Mouse (Mus musculus) limb, embryonic 10.5 days (tissue): ENCODE data around the gene Akr7a5. TPM values are rescaled to one million over a fixed set of nuclear protein-coding genes. Genes with fewer than 3 reads are reported as not detected.
A peak's percentile ranks its signal among the peaks of the same experiment; 100 is the strongest.

ENCODE experiments used
- DNase-seq: peaks from one replicate; pipeline ENCODE4 v3.0.0-alpha.2; 2017; ENCODE audit warnings: low spot score
- H3K27ac ChIP-seq: fragments of 300-500 bp; sonication (generic); 2 replicates; pipeline ENCODE4 v1.5.1; 2016; ENCODE audit warnings: mild to moderate bottlenecking
- H3K27me3 ChIP-seq: fragments of 300-500 bp; sonication (generic); 2 replicates; pipeline ENCODE4 v1.6.1; 2016; ENCODE audit warnings: low read depth, mild to moderate bottlenecking; ENCODE audit not compliant: poor library complexity, severe bottlenecking
- H3K36me3 ChIP-seq: fragments of 300-500 bp; sonication (generic); 2 replicates; pipeline ENCODE4 v1.6.1; 2016; ENCODE audit warnings: mild to moderate bottlenecking, moderate library complexity
- H3K4me1 ChIP-seq: fragments of 300-500 bp; sonication (generic); 2 replicates; pipeline ENCODE4 v1.6.1; 2016
- H3K4me3 ChIP-seq: fragments of 300-500 bp; sonication (generic); 2 replicates; pipeline ENCODE4 v1.5.1; 2016; ENCODE audit warnings: mild to moderate bottlenecking, moderate library complexity
- H3K9me3 ChIP-seq: fragments of 300-500 bp; sonication (generic); replicated peaks from 2 replicates; pipeline ENCODE4 v1.6.1; 2016; ENCODE audit warnings: mild to moderate bottlenecking
- WGBS: fragments of 180-500 bp; shearing (Covaris S2); methylation state at CpG from one replicate; pipeline ENCODE4 v1.1.7; 2016; 5-methylcytosine and 5-hydroxymethylcytosine counted together
- polyA plus RNA-seq: library from polyadenylated mRNA; unstranded; fragments of >200 nt; fragmentation: Nextera tagmentation; extraction: Ambion mirVana; gene quantifications from 2 replicates; pipeline ENCODE4 v1.2.1, GENCODE M21; 2016

Akr7a5 gene
- polyA plus RNA-seq, 1 experiment from 2014 or later: 133 TPM

DNA sequence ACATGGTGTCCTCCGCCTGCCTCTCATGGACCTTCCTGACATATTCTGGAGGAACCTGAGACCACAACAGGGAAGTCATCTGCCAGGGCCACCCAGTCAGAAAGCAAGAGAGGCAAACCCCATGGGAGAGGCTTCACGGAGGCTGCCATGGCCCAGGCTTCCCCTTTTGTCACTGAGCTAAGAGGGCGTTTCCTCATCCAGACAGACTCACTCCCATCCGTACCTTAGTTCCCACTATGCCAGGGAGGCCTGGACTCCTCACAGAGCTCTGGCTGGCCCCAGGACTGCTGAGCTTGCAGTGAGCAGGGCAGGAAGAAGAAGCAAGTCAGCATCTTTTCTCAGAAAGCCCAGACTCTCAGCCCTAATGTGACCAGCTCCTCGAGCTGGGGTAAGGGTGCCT, 2.6 kb upstream of the Akr7a5 start:
- 84% methylated on average over 5 of the region's 5 CpGs for WGBS
- peaks cover 19% of the 10 kb centered on the region for H3K27me3 ChIP-seq
- DNase-seq: no peak

DNA sequence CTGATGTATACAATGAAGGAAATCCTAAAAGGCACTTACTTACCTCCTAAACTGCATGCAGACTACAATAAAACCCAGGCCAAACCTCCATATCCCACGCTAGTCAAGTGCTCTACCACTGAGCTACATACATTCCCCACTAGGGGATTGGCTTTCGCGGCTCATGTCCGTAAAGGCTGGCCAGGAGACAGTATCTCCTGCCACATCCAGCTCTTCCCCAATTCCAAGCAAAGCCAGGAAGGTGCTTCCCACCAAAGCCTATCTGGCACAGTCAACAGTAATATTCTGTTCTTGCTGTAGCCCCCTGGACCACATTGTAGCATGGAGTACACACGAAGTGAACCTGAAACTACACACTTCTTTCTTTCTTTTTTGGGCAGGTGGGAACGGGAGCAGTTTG, 893 bp upstream of the Akr7a5 start:
- peaks cover 28% of the 10 kb centered on the region for H3K36me3 ChIP-seq
- H3K4me3 ChIP-seq: peak overlapping the region; percentile 96
- peaks cover 19% of the 10 kb centered on the region for H3K27me3 ChIP-seq
- peaks cover 39% of the 10 kb centered on the region for H3K4me1 ChIP-seq
- no peaks in the 10 kb centered on the region for H3K9me3 ChIP-seq
- DNase-seq: no peak
- H3K27ac ChIP-seq: peak overlapping the region; percentile 95; the same call in 1 of the 2 replicates
- 21% methylated on average over 6 of the region's 6 CpGs for WGBS

More for the DNA sequence above, 2.6 kb upstream of the Akr7a5 start:
- H3K4me3 ChIP-seq: no peak overlapping the region
- H3K9me3 ChIP-seq: no peaks in the 10 kb centered on the region
- peaks cover 41% of the 10 kb centered on the region for H3K4me1 ChIP-seq
- no peak overlapping the region for H3K27ac ChIP-seq
- peaks cover 24% of the 10 kb centered on the region for H3K36me3 ChIP-seq

DNA sequence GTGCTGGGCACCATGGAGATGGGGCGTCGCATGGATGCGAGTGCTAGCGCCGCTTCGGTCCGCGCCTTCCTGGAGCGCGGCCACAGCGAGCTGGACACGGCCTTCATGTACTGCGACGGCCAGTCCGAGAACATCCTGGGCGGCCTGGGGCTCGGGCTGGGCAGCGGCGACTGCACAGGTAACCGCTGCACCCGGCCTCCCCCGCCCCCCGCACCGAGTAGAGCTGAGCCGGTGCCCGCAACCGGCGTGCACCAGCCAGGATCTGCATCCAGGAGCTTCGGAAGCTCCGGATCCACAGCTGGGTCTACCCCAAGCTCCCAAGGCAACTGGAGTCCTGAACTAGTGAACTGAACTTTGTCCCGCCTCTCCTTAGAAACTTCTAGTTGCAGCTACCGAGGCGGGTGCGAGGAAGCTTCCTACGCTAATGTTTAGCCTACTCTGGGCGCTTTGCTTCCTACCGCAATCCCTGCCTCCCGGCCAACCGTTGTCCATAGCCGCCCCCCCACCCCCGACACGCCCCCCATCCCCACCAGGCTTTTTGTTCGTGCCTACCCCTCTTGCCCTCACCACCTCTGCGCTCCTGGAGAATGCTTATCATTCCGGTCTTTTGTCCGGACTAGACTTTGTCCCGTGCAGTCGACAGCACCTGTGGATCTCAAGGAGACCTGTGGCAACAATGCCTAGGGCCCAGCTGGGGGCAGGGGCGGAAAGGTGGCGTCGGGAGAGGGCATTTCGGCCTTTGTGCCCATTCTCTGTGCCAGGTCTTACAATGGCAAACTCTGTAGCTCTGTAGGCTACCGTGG, 556 bp downstream of the Akr7a5 start:
- Histone ChIP-seq H3K27ac (peak overlapping the region; percentile 95), H3K27me3 (peaks cover 19% of the 10 kb centered on the region), H3K36me3 (peaks cover 30% of the 10 kb centered on the region), H3K9me3 (no peaks in the 10 kb centered on the region), H3K4me1 (peaks cover 33% of the 10 kb centered on the region), H3K4me3 (peak overlapping the region; percentile 96)
- WGBS: under 1% methylated on average over 53 of the region's 53 CpGs
- no peak for DNase-seq

DNA sequence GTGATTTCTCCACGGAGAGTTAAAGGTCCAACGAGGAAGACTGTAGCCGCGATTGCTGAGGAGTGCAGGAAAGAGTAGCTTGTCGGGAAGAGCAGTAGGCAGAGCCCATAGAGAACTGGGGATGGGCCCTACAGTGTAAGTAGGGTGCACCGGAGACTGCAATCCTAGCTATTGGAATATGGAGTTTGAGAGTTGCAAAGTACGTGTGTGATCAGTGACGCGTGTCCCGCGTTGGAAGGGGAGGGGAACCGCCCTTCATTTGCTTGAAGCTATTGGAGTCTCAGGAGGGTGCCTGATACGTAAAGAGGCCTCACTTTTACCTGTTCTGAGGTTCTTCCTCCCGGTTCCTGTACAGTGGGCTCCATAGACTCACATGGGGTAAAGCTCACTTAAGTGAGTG, 1.2 kb downstream of the Akr7a5 start:
- no peak for DNase-seq
- Histone ChIP-seq H3K36me3 (peaks cover 29% of the 10 kb centered on the region), H3K27ac (peak overlapping the region; percentile 95), H3K9me3 (no peaks in the 10 kb centered on the region), H3K27me3 (peaks cover 19% of the 10 kb centered on the region), H3K4me3 (peak overlapping the region; percentile 96), H3K4me1 (peaks cover 31% of the 10 kb centered on the region)
- WGBS: 30% methylated on average over 14 of the region's 14 CpGs

DNA sequence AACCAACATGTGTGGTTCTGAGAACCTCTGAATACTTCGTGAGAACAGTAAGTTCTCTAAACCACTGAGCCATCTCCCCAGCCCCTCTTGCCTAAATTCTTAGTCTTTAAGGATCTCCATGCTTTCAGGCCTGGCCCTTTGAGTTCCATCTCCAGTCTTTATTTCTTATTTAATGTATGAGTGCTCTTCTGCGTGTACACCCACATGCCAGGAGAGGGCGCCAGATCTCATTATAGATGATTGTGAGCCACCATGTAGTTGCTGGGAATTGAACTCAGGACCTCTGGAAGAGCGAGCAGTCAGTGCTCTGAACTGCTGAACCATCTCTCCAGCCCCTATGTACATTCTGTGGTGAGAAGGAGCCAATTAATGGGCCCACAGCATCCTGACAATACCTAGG, 2.1 kb downstream of the Akr7a5 start:
- no peak overlapping the region for H3K27ac ChIP-seq
- H3K9me3 ChIP-seq: no peaks in the 10 kb centered on the region
- H3K27me3 ChIP-seq: peaks cover 19% of the 10 kb centered on the region
- peaks cover 38% of the 10 kb centered on the region for H3K36me3 ChIP-seq
- no peak for DNase-seq
- WGBS: 60% methylated on average over 4 of the region's 4 CpGs
- H3K4me1 ChIP-seq: peaks cover 31% of the 10 kb centered on the region
- H3K4me3 ChIP-seq: no peak overlapping the region

DNA sequence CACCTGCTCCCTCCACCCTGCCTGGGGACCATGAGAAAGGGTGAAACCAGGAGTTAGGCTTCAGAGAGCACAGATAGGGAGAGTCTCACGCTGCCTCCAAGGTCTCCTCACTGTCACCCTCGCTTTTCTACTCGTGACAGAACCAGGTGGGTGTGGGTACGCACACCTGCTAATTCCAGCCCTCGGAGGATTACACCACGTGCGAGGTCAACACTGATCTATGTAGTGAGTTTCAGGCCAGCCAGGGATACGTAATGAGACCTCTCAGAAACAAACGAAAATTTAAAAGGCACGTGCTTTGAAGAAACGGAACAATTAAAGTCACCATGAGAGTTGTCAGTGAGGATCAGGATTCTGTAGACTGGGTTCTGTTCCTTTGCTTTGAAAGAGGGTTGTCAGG, 7.9 kb downstream of the Akr7a5 start:
- no peak for DNase-seq
- Histone ChIP-seq H3K9me3 (no peaks in the 10 kb centered on the region), H3K27ac (no peak overlapping the region), H3K36me3 (peaks cover 63% of the 10 kb centered on the region), H3K4me3 (no peak overlapping the region), H3K27me3 (no peaks in the 10 kb centered on the region), H3K4me1 (no peaks in the 10 kb centered on the region)
- 93% methylated on average over 11 of the region's 11 CpGs for whole genome bisulfite sequencing

DNA sequence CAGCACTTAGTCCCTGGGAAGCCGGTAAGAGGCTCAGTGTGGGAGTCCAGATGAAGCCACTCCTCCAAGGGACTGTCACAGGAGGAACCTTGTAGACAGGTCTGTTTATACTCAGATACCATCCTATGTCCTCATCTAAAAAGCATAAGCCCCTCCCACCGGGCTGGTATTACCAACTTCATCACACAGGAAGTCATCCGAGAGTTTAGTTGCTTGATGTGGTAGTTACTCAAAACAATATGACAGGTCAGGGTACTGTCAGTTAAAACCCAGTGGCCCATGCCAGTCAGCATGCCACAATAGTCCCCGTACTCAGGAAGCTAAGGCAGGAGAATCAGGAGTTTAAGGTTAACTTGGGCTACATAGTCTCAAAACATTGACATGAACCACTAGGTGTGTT, 9.2 kb downstream of the Akr7a5 start:
- no peaks in the 10 kb centered on the region for H3K9me3 ChIP-seq
- H3K27ac ChIP-seq: no peak overlapping the region
- peaks cover 52% of the 10 kb centered on the region for H3K36me3 ChIP-seq
- no peak overlapping the region for H3K4me3 ChIP-seq
- no peaks in the 10 kb centered on the region for H3K4me1 ChIP-seq
- no peak for DNase-seq
- WGBS: 95% methylated on average over 4 of the region's 4 CpGs
- H3K27me3 ChIP-seq: no peaks in the 10 kb centered on the region

DNA sequence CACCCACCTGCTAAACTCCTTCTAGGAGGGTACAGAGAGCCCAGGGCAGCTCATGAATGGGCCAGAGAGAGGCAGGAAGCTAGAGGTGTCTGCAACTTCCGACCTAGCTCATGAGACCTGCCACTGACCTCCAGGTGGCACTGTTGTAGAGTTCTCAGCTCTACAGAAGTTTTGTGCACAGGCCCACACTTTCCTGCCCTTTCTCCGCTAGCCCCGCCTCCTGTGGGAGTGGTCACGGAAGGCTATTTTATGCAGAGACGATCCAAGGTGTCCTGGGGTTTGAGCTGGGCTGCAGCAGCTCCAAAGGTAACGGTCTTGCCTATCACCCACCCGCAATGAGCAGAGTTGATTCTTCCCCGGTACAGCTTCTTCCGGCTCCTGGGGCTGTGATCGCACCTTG, 20.1 kb downstream of the Akr7a5 start:
- Histone ChIP-seq H3K9me3 (no peaks in the 10 kb centered on the region), H3K27ac (no peak overlapping the region), H3K36me3 (no peaks in the 10 kb centered on the region), H3K4me1 (peaks cover 6% of the 10 kb centered on the region; the same call in 1 of the 2 replicates), H3K27me3 (peaks cover 20% of the 10 kb centered on the region; the same call in 1 of the 2 replicates), H3K4me3 (peak overlapping the region; percentile 44)
- WGBS: 11% methylated on average over 10 of the region's 10 CpGs
- DNase-seq: peak; percentile 78

DNA sequence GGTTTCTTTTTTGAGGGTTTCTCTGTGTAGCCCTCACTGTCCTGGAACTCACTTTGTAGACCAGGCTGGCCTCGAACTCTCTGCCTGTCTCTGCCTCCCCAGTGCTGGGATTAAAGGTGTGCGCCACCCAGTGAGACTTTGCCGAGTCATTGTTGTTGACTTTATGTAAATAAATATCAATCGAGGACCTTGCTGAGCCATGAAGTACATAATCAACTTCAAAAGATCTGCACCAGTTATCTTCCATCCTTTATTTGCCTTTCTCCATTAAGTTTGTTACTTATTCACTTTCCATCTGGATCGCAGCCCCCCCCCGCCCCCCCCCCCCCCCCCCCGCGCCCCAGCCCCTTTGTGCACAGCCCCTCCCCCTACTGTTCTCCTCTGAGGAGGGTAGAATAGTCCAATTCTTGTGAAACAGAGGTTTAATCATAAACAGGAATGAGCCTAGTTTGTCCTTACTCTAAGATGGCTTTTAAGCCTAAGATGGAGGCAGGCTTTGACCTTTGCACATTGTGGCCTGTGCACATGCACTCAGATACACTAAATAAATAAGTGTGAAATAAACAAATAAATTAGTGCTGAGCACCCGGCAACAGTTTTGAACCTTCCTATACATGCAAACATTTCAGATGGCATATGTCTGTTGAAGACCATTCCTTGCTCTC, 24.2 kb downstream of the Akr7a5 start:
- no peak for DNase-seq
- H3K4me3 ChIP-seq: no peak overlapping the region
- no peak overlapping the region for H3K27ac ChIP-seq
- H3K4me1 ChIP-seq: peaks cover 12% of the 10 kb centered on the region
- peaks cover 44% of the 10 kb centered on the region for H3K27me3 ChIP-seq
- no peaks in the 10 kb centered on the region for H3K9me3 ChIP-seq
- WGBS: 71% methylated on average over 8 of the region's 9 CpGs
- no peaks in the 10 kb centered on the region for H3K36me3 ChIP-seq

DNA sequence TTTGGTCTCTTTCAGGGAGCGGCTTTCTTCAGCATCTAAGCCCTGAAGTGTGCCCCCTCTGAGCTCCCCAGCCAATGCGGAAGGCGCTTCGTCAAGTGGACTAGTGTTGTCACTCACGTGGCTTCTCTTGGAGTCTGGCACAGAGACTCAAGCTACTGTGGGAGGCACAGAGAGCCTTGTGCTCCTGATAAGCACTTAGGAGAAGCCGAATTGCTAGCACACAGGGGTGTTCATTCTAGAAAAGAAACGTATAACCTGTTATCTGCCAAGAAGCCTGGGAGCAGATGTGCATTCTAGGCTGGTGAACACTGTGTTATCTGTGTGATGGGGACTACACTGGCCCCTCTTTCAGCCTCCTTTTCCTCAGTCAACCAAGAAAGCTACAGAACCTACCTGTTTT, 25.0 kb downstream of the Akr7a5 start:
- no peaks in the 10 kb centered on the region for H3K9me3 ChIP-seq
- WGBS: 65% methylated on average over 7 of the region's 7 CpGs
- peaks cover 44% of the 10 kb centered on the region for H3K27me3 ChIP-seq
- no peak overlapping the region for H3K4me3 ChIP-seq
- no peak overlapping the region for H3K27ac ChIP-seq
- DNase-seq: no peak
- H3K4me1 ChIP-seq: peaks cover 11% of the 10 kb centered on the region
- no peaks in the 10 kb centered on the region for H3K36me3 ChIP-seq

DNA sequence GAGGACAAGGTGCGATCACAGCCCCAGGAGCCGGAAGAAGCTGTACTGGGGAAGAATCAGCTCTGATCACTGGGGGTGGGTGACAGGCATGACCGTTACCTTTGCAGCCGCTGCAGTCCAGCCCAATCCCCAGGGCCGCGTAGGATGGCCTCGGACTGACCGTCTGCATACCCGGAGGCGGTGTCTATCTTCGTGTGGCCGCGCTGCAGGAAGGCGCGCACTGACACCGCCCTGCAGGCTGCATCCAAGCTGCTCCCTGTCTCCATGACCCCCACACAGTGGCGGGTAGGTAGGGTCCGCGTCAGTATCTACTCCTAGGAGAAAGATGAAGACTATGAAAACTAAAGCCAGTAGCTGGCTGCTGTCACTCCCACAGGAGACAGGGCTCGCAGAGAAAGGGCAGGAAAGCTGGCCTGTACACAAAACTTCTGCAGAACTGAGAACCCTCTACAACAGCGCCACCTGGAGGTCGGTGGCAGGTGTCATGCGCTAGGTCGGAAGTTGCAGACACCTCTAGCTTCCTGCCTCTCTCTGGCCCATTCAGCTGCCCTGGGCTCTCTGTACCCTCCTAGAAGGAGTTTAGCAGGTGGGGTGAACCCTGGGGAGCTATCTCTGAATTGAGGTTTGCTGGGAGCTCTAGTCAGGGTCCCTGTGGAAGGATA, 26.4 kb downstream of the Akr7a5 start:
- H3K4me1 ChIP-seq: peaks cover 6% of the 10 kb centered on the region
- WGBS: 24% methylated on average over 24 of the region's 24 CpGs
- peak; percentile 91 for DNase-seq
- no peaks in the 10 kb centered on the region for H3K36me3 ChIP-seq
- H3K4me3 ChIP-seq: peak overlapping the region; percentile 28
- peaks cover 33% of the 10 kb centered on the region for H3K27me3 ChIP-seq
- no peaks in the 10 kb centered on the region for H3K9me3 ChIP-seq
- H3K27ac ChIP-seq: no peak overlapping the region

DNA sequence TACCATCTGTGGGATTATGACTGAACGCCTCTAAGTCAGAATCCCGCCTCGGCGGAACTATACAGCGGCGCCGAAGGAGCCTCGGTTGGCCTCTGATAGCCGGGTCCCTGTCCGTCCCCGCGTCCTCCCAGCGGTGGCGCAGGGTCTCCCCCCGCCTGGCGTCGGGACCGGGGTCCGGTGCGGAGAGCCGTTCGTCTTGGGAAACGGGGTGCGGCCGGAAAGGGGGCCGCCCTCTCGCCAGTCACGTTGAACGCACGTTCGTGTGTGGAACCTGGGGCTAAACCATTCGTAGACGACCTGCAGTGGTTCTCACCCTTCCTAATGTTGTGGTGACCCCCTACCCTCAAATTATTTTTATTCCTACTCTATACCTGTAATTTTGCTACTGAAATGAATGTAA, 27.6 kb downstream of the Akr7a5 start:
- no peak overlapping the region for H3K27ac ChIP-seq
- DNase-seq: no peak
- H3K9me3 ChIP-seq: no peaks in the 10 kb centered on the region
- H3K27me3 ChIP-seq: peaks cover 28% of the 10 kb centered on the region
- WGBS: 53% methylated on average over 33 of the region's 33 CpGs
- peaks cover 6% of the 10 kb centered on the region for H3K4me1 ChIP-seq
- H3K36me3 ChIP-seq: no peaks in the 10 kb centered on the region
- H3K4me3 ChIP-seq: no peak overlapping the region

DNA sequence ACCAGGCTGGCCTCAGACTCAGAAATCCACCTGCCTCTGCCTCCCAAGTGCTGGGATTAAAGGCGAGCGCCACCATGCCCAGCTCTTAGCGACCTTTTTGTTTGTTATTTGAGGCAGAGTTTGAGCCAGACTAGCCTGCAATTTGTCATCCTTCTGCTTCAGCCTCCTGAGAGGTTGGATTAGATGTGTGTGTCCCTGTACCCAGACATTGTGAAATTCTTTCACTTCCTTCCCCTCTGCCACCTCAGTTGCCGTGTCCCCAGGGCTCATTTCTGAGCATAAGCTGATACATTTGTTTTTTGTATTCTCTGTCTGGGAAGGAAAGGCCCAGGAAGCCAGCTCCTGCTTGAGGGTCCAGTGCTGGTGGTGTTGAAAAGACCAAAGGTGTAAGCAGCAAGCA, 30.3 kb downstream of the Akr7a5 start:
- peaks cover 22% of the 10 kb centered on the region for H3K27me3 ChIP-seq
- no peaks in the 10 kb centered on the region for H3K9me3 ChIP-seq
- DNase-seq: no peak
- H3K4me3 ChIP-seq: no peak overlapping the region
- WGBS: 80% methylated on average over 4 of the region's 4 CpGs
- H3K36me3 ChIP-seq: peaks cover 20% of the 10 kb centered on the region
- H3K27ac ChIP-seq: no peak overlapping the region
- H3K4me1 ChIP-seq: peaks cover 6% of the 10 kb centered on the region
